In the genomic region with DNA sequence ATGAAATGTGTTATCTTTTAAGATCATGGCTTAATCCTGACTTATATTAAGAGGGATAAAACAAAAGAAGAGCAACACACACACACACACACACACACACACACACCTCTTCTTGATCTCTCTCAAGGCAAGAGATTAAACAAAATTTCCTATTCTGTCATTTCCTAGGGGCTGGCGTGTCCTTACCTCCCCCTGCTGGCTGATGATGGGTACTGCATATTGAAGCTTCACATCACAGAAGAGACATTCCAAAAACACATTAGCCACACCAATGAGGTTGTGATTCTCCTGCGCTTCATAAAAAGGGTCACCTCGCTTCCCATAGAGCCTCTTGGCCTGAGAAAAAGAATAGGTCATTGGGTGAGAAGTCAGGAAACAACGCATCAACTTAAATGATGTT, we compare ENCODE assay signal across 8 mouse cellular contexts.
DNase-seq lines count a peak whose midpoint lies in the region; ATAC-seq and TF ChIP-seq lines count a peak whose summit lies in the region.

No protein-coding gene starts in this region.

- no peaks in the 10 kb centered on the region for H3K4me1 ChIP-seq in hindbrain, embryonic 10.5 days (replicated peaks)
- H3K4me1 ChIP-seq in hindbrain, embryonic 12.5 days, result no peaks in the 10 kb centered on the region
- no peaks in the 10 kb centered on the region for H3K4me1 ChIP-seq in midbrain, postnatal 0 days (ENCODE audit: insufficient read depth, low read length)

- DNase-seq in hindbrain, embryonic 10.5 days (ENCODE audit: low spot score), result peak; percentile 25
- DNase-seq in CD4-positive, CD25-positive, alpha-beta regulatory T cell, adult 2 months (ENCODE audit: low read depth, low spot score), result peak; percentile 86
- peak; percentile 79 for DNase-seq in embryo, embryonic 10.5 days (ENCODE audit: low spot score)
- peak; percentile 44 to 67 for DNase-seq in kidney, postnatal 36 days
- DNase-seq in midbrain, postnatal 0 days (ENCODE audit: low spot score), result peak; percentile 76
- peak; percentile 70 for DNase-seq in thymus, postnatal 25 days

- no peak overlapping the region for H3K27ac ChIP-seq in hindbrain, embryonic 10.5 days
- H3K27ac ChIP-seq in hindbrain, embryonic 12.5 days, result no peak overlapping the region
- no peak overlapping the region for H3K27ac ChIP-seq in midbrain, postnatal 0 days (ENCODE audit: low read depth, low read length)

- no peak overlapping the region for H3K9ac ChIP-seq in hindbrain, embryonic 12.5 days
- H3K9ac ChIP-seq in midbrain, postnatal 0 days (replicated peaks; ENCODE audit: low read length, poor library complexity, severe bottlenecking), result no peak overlapping the region

- TF ChIP-seq CTCF in midbrain, postnatal 0 days (IDR thresholded peaks at IDR 0.05), result peak; percentile 99

- 44% methylated on average over 4 of the region's 4 CpGs for WGBS in hindbrain, embryonic 10.5 days
- 41% methylated on average over 4 of the region's 4 CpGs for WGBS in hindbrain, embryonic 12.5 days
- WGBS in midbrain, postnatal 0 days, result 41% methylated on average over 4 of the region's 4 CpGs

- H3K9me3 ChIP-seq in hindbrain, embryonic 10.5 days, result no peaks in the 10 kb centered on the region
- no peaks in the 10 kb centered on the region for H3K9me3 ChIP-seq in hindbrain, embryonic 12.5 days (replicated peaks)
- no peaks in the 10 kb centered on the region for H3K9me3 ChIP-seq in midbrain, postnatal 0 days (ENCODE audit: low read length)

- no peak overlapping the region for H3K4me3 ChIP-seq in hindbrain, embryonic 10.5 days
- no peak overlapping the region for H3K4me3 ChIP-seq in hindbrain, embryonic 12.5 days
- no peak overlapping the region for H3K4me3 ChIP-seq in midbrain, postnatal 0 days (ENCODE audit: low read depth, low read length)

- no peak for ATAC-seq in hindbrain, embryonic 12.5 days (ENCODE audit: low FRiP score)
- peak; percentile 52 for ATAC-seq in activated CD4-positive, CD25-positive, alpha-beta regulatory T cell, adult 4 months
- ATAC-seq in midbrain, postnatal 0 days (ENCODE audit: low FRiP score), result no peak

- no peak overlapping the region for H3K4me2 ChIP-seq in hindbrain, embryonic 12.5 days (replicated peaks)
- H3K4me2 ChIP-seq in midbrain, postnatal 0 days (ENCODE audit: low read depth, low read length, poor library complexity, severe bottlenecking), result no peak overlapping the region

- peaks cover 82% of the 10 kb centered on the region for H3K36me3 ChIP-seq in hindbrain, embryonic 10.5 days
- peaks cover 43% of the 10 kb centered on the region for H3K36me3 ChIP-seq in hindbrain, embryonic 12.5 days
- peaks cover 16% of the 10 kb centered on the region for H3K36me3 ChIP-seq in midbrain, postnatal 0 days (ENCODE audit: insufficient read depth, low read length)

- no peaks in the 10 kb centered on the region for H3K27me3 ChIP-seq in hindbrain, embryonic 10.5 days (ENCODE audit: insufficient read depth, poor library complexity, severe bottlenecking)
- no peaks in the 10 kb centered on the region for H3K27me3 ChIP-seq in hindbrain, embryonic 12.5 days
- H3K27me3 ChIP-seq in midbrain, postnatal 0 days (ENCODE audit: insufficient read depth, low read length), result no peaks in the 10 kb centered on the region

Comparison
In these comparisons a context has a peak if more than half of its experiments do, and no peak if none do; other contexts are left out.
1. DNase-seq: peak in every context shown above with its lines; median percentile 86 in CD4-positive, CD25-positive, alpha-beta regulatory T cell, adult 2 months; 79 in embryo, embryonic 10.5 days; 76 in midbrain, postnatal 0 days; 70 in thymus, postnatal 25 days; 56 in kidney, postnatal 36 days; 25 in hindbrain, embryonic 10.5 days.